Mouse (Mus musculus): ENCODE data around the gene Dhfr. TPM values are rescaled to one million over a fixed set of nuclear protein-coding genes. Genes with fewer than 3 reads are reported as not detected.

Dhfr gene
- polyA plus RNA-seq, 1 experiment: not detected

DNA sequence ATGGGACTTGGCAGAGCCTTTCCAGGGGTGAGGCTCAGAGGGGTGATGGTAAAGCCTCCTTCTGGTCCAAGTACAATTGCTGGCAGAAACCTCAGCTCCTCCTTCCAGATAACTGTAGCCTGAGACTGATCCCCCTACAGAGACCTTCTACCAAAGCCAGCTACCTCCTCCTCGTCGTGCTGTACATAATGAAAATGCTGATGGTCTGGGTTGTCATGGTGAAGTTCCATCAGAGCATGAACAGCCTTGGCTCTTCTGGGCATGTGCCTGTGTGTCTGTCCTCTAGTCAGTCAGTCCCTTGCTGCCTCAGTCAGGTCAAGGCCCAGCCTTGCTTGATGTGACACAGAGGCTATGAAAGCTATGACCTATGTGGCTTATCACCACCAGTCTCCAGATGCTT is 56.0 kb downstream of the Dhfr start:
- H3K27ac ChIP-seq (ENCODE audit: insufficient read depth, low read depth, low read length): no peak overlapping the region
- TF ChIP-seq CTCF (IDR thresholded peaks at IDR 0.05; ENCODE audit: insufficient read depth, low read depth, low read length) (no peak), POLR2A (IDR thresholded peaks at IDR 0.05; ENCODE audit: insufficient read depth, low read depth, low read length) (no peak)
- H3K4me3 ChIP-seq (ENCODE audit: insufficient read depth, low read depth, low read length): no peak overlapping the region
- 69% methylated on average over 2 of the region's 2 CpGs for WGBS
- H3K4me1 ChIP-seq (ENCODE audit: control insufficient read depth, insufficient read depth, low read length): no peaks in the 10 kb centered on the region

DNA sequence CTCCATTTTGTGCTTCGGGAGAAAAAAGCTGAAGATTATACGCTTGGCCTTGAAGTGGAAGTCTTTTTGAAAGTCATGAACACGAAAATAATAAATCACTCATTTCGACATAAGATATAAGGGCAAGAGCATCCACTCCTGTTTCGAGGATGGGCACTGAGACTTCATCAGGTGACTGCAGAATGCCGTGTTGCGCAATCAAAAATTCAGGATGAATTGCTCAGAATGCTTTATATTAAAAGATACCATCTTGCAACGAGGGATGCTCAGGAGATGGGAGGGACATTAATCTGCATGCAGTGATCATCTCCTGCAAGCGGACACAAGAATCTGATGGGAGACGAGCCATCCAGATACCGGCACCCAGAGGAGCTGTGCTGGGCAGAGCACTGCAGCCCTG is 65.1 kb downstream of the Dhfr start:
- TF ChIP-seq CTCF (IDR thresholded peaks at IDR 0.05; ENCODE audit: insufficient read depth, low read depth, low read length) (no peak), POLR2A (IDR thresholded peaks at IDR 0.05; ENCODE audit: insufficient read depth, low read depth, low read length) (no peak)
- 92% methylated on average over 11 of the region's 11 CpGs for WGBS
- Histone ChIP-seq H3K4me1 (ENCODE audit: control insufficient read depth, insufficient read depth, low read length) (no peaks in the 10 kb centered on the region), H3K4me3 (ENCODE audit: insufficient read depth, low read depth, low read length) (no peak overlapping the region), H3K27ac (ENCODE audit: insufficient read depth, low read depth, low read length) (no peak overlapping the region)

DNA sequence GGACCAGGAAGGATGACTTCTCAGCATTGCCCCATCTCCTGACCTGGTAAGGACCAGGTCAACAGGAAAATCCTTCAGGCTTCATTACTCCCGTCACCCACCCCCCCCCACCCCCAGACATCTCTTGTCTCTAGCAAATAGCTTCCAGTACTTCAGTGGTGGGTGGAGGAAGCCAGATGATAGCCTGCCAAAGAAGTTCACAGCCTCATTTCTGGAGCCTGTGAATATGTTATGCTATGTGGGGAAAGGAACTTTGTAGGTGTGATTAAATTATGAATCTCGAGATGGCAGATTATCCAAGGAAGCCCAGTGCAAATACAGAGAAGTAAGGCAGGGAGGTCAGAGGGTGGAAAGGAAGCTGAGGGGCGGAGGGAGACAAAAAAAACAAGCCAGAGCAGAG is 69.2 kb downstream of the Dhfr start:
- TF ChIP-seq CTCF (IDR thresholded peaks at IDR 0.05; ENCODE audit: insufficient read depth, low read depth, low read length) (no peak), POLR2A (IDR thresholded peaks at IDR 0.05; ENCODE audit: insufficient read depth, low read depth, low read length) (no peak)
- Histone ChIP-seq H3K4me1 (ENCODE audit: control insufficient read depth, insufficient read depth, low read length) (peaks cover 8% of the 10 kb centered on the region; the same call in 1 of the 2 replicates), H3K27ac (ENCODE audit: insufficient read depth, low read depth, low read length) (no peak overlapping the region), H3K4me3 (ENCODE audit: insufficient read depth, low read depth, low read length) (no peak overlapping the region)
- 58% methylated on average over 3 of the region's 3 CpGs for WGBS

GRCm38 (mm10) chr13:92425758-92426264 is 71.3 kb downstream of the Dhfr start, which contains the start of gene Ankrd34b:
Ankrd34b (plus strand) TSS chr13:92425896.
- peak within 1 kb of the TSS; percentile 72 for H3K4me3 ChIP-seq (ENCODE audit: insufficient read depth, low read depth, low read length)
- under 1% methylated on average over 54 of the region's 54 CpGs for WGBS
- peaks cover 8% of the 10 kb centered on the region; the same call in 1 of the 2 replicates for H3K4me1 ChIP-seq (ENCODE audit: control insufficient read depth, insufficient read depth, low read length)
- no peak within 1 kb of the TSS for H3K27ac ChIP-seq (ENCODE audit: insufficient read depth, low read depth, low read length)
- TF ChIP-seq CTCF (IDR thresholded peaks at IDR 0.05; ENCODE audit: insufficient read depth, low read depth, low read length) (no peak), POLR2A (IDR thresholded peaks at IDR 0.05; ENCODE audit: insufficient read depth, low read depth, low read length) (peak; percentile 37; the same call in 1 of the 2 replicates)

DNA sequence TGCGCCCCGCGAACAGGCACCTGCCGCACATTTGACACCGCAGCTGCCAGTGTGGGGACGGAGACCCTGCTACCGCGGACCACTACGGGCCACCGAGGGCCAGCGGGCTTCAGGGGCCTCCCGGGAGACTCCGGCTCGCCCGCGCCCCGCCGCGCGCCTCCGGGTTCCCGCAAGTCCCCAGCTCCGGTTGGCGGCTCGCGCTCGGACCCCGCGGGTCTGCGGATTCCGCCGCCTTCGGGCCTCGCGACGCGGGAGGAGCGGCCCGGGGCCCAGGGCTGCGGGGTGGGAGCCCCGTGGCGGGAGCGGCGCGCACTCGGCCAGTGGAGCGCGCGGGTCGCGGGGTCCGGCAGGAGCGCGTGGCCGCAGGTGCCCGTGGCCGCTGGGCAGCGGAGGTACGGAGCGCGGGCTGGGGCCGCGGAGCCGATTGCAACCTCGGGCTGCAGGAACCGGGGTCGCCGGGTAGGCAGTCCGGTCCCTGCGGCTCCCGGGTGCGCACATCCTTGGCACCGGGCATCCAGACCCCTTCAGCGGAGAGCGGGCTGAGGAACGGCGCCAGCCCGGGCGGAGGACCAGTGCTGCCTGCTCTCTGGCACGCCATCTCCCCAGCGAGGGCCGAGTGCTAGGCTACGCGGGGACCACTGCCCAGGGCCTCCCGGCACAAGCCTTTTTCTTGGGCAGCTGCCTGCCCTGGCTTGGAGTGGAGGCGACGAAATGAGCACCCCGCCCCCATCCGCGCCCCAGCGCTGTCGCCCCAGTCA is 71.9 kb downstream of the Dhfr start:
- no peak overlapping the region for H3K27ac ChIP-seq (ENCODE audit: insufficient read depth, low read depth, low read length)
- H3K4me1 ChIP-seq (ENCODE audit: control insufficient read depth, insufficient read depth, low read length): peaks cover 8% of the 10 kb centered on the region; the same call in 1 of the 2 replicates
- WGBS: under 1% methylated on average over 92 of the region's 92 CpGs
- peak overlapping the region; percentile 72 for H3K4me3 ChIP-seq (ENCODE audit: insufficient read depth, low read depth, low read length)
- TF ChIP-seq POLR2A (IDR thresholded peaks at IDR 0.05; ENCODE audit: insufficient read depth, low read depth, low read length): no peak
- TF ChIP-seq CTCF (IDR thresholded peaks at IDR 0.05; ENCODE audit: insufficient read depth, low read depth, low read length): no peak

GRCm38 (mm10) chr13:92427351-92427855 is 72.9 kb downstream of the Dhfr start:
- H3K4me3 ChIP-seq (ENCODE audit: insufficient read depth, low read depth, low read length): peak overlapping the region; percentile 72
- no peak overlapping the region for H3K27ac ChIP-seq (ENCODE audit: insufficient read depth, low read depth, low read length)
- 58% methylated on average over 4 of the region's 4 CpGs for WGBS
- no peak for TF ChIP-seq CTCF (IDR thresholded peaks at IDR 0.05; ENCODE audit: insufficient read depth, low read depth, low read length)
- no peak for TF ChIP-seq POLR2A (IDR thresholded peaks at IDR 0.05; ENCODE audit: insufficient read depth, low read depth, low read length)
- peaks cover 8% of the 10 kb centered on the region; the same call in 1 of the 2 replicates for H3K4me1 ChIP-seq (ENCODE audit: control insufficient read depth, insufficient read depth, low read length)

Other genes starting within 250 kb of the Dhfr start
- gene Rasgrf2, start 223.1 kb upstream of the Dhfr start, polyA plus RNA-seq (2012; ENCODE audit: insufficient read depth, insufficient read length, low replicate concordance, missing spikeins): not detected in 2 replicates
- gene Gm20379, start 48.7 kb upstream of the Dhfr start, polyA plus RNA-seq (2012; ENCODE audit: insufficient read depth, insufficient read length, low replicate concordance, missing spikeins): not detected in 2 replicates
- gene Msh3, start 277 bp downstream of the Dhfr start, polyA plus RNA-seq (2012; ENCODE audit: insufficient read depth, insufficient read length, low replicate concordance, missing spikeins): not detected in 2 replicates
- not detected in 2 replicates for gene Ankrd34b, start 71.2 kb downstream of the Dhfr start, polyA plus RNA-seq (2012; ENCODE audit: insufficient read depth, insufficient read length, low replicate concordance, missing spikeins)
- not detected in 2 replicates for gene Fam151b, start 129.3 kb downstream of the Dhfr start, polyA plus RNA-seq (2012; ENCODE audit: insufficient read depth, insufficient read length, low replicate concordance, missing spikeins)
- gene Zfyve16, start 176.1 kb downstream of the Dhfr start, polyA plus RNA-seq (2012; ENCODE audit: insufficient read depth, insufficient read length, low replicate concordance, missing spikeins): not detected in 2 replicates
- gene Spz1, start 221.4 kb downstream of the Dhfr start, polyA plus RNA-seq (2012; ENCODE audit: insufficient read depth, insufficient read length, low replicate concordance, missing spikeins): not detected in 2 replicates